Mouse (Mus musculus): ENCODE results near the gene Slc4a4.
"Not testable (repeated sequence)": the region's sequence is repeated elsewhere in the genome, so short reads cannot be mapped to it uniquely, and the experiment has no call there.

The Slc4a4 gene

GRCm38 (mm10) chr5:88964685-88965290 lies 78.2 kb downstream of the Slc4a4 start:
- peak; percentile 39 for DNase-seq

GRCm38 (mm10) chr5:88966507-88966906 lies 79.9 kb downstream of the Slc4a4 start:
- DNase-seq = peak; percentile 2

GRCm38 (mm10) chr5:88968923-88969639 lies 82.5 kb downstream of the Slc4a4 start:
- DNase-seq = peak; percentile 50

- peak; percentile 61 for DNase-seq
Observed at GRCm38 (mm10) chr5:88971554-88971953, 84.9 kb downstream of the Slc4a4 start.

- peak; percentile 76 for DNase-seq
Observed at GRCm38 (mm10) chr5:88972277-88972676, 85.7 kb downstream of the Slc4a4 start.

GRCm38 (mm10) chr5:88973130-88973529 lies 86.5 kb downstream of the Slc4a4 start:
- peak; percentile 36 for DNase-seq

GRCm38 (mm10) chr5:88975694-88976093 lies 89.1 kb downstream of the Slc4a4 start:
- no peak for DNase-seq

- no peak for DNase-seq
Observed at GRCm38 (mm10) chr5:88976428-88976827, 89.8 kb downstream of the Slc4a4 start.

- DNase-seq = no peak
Observed at GRCm38 (mm10) chr5:88980740-88981139, 94.1 kb downstream of the Slc4a4 start.

GRCm38 (mm10) chr5:88981243-88982014 lies 94.8 kb downstream of the Slc4a4 start:
- no peak for DNase-seq

GRCm38 (mm10) chr5:88982040-88982736 lies 95.6 kb downstream of the Slc4a4 start:
- no peak for DNase-seq

GRCm38 (mm10) chr5:88983170-88983569 lies 96.6 kb downstream of the Slc4a4 start:
- peak; percentile 83 for DNase-seq

GRCm38 (mm10) chr5:88983652-88984051 lies 97.0 kb downstream of the Slc4a4 start:
- DNase-seq = peak; percentile 62

GRCm38 (mm10) chr5:88989018-88989417 lies 102.4 kb downstream of the Slc4a4 start:
- DNase-seq = peak; percentile 77

- peak; percentile 88 for DNase-seq
Observed at GRCm38 (mm10) chr5:88990196-88990747, 103.7 kb downstream of the Slc4a4 start.

GRCm38 (mm10) chr5:88991309-88991708 lies 104.7 kb downstream of the Slc4a4 start:
- not testable (repeated sequence) for DNase-seq

- no peak for DNase-seq
Observed at GRCm38 (mm10) chr5:88994533-88994932, 107.9 kb downstream of the Slc4a4 start.

GRCm38 (mm10) chr5:88996246-88996645 lies 109.6 kb downstream of the Slc4a4 start:
- DNase-seq = no peak

- DNase-seq = no peak
Observed at GRCm38 (mm10) chr5:88997277-88997676, 110.7 kb downstream of the Slc4a4 start.

GRCm38 (mm10) chr5:88999793-89000192 lies 113.2 kb downstream of the Slc4a4 start:
- no peak for DNase-seq

GRCm38 (mm10) chr5:89000598-89000997 lies 114.0 kb downstream of the Slc4a4 start:
- DNase-seq = no peak

- no peak for DNase-seq
Observed at GRCm38 (mm10) chr5:89010116-89010515, 123.5 kb downstream of the Slc4a4 start.

GRCm38 (mm10) chr5:89012456-89012855 lies 125.8 kb downstream of the Slc4a4 start:
- DNase-seq = no peak

Measured in heart, adult 11 months (tissue).